Mouse (Mus musculus) kidney, postnatal 25 days (tissue): ENCODE measurements around the gene Gm21943.
"Not testable (repeated sequence)": the region's sequence is repeated elsewhere in the genome, so short reads cannot be mapped to it uniquely, and the experiment has no call there.

Experiments
- DNase-seq, 2 experiments: peaks; one replicate each; pipeline ENCODE4 v3.0.0; 2021; ENCODE audit warnings: mixed read lengths in 2 of 2

Gene Gm21943

DNA sequence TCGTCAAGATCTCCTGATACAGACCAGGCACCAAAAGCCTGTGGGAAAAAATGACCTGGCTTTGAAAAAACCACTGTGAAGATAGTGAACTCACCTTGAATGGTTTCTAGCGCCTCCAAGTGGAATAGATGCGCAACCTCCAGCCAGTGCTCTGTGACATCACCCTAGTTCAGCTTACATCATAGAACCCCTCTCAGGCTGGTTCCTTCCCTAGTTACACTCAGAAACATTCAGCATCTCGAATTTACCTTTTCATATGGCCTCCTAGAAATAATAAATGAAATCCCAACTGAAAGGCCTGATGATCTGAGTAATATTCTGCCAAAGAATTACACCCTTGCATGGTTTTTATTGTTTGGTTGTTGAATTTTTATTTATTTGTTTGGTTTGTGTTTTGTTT, at the start of gene Gm21943:
TSS of gene Gm21943 (minus strand) at position 101 of the 400 bp plus-strand sequence.
- not testable (repeated sequence) for DNase-seq
